Mouse (Mus musculus) left cerebral cortex, adult 2 months (tissue): ENCODE data around the gene Slc6a1. TPM values are rescaled to one million over a fixed set of nuclear protein-coding genes. Genes with fewer than 3 reads are reported as not detected.
A peak's percentile ranks its signal among the peaks of the same experiment; 100 is the strongest.

Source experiments
- DNase-seq, 2 experiments: peaks; one replicate each; pipeline ENCODE4 v3.0.0; 2021 to 2022; ENCODE audit warnings: low spot score in 2 of 2, mixed read lengths in 1 of 2; ENCODE audit errors: extremely low spot score in 1 of 2
- H3K27ac ChIP-seq: fragments of 200-600 bp; 2 replicates; pipeline ENCODE4 v1.8.1; 2022
- H3K4me3 ChIP-seq: fragments of 200-600 bp; 2 replicates; pipeline ENCODE4 v1.8.1; 2022
- CTCF ChIP-seq: fragments of 200-600 bp; IDR thresholded peaks from 2 replicates; pipeline ENCODE4 v1.8.1; 2022; ENCODE audit warnings: antibody characterized with exemption, mild to moderate bottlenecking, moderate library complexity
- intact Hi-C: fragments of 180-260 bp; cut with DNase I; formaldehyde crosslinking; loops from one replicate; pipeline ENCODE4 v1.15.1; 2025
- total RNA-seq, 2 experiments: library from RNA; stranded (reverse); gene quantifications; 2 replicates each; pipeline ENCODE4 v1.2.3; 2021

Gene Slc6a1
- total RNA-seq, 2 experiments from 2014 or later, result 292 to 305 TPM

GRCm38 (mm10) chr6:114291396-114291795 lies 9.0 kb downstream of the Slc6a1 start:
- intact Hi-C loops, result no loop called here
- DNase-seq, result no peak
- no peak for TF ChIP-seq CTCF
- Histone ChIP-seq H3K4me3 (no peak overlapping the region), H3K27ac (peak overlapping the region; percentile 48)

DNA sequence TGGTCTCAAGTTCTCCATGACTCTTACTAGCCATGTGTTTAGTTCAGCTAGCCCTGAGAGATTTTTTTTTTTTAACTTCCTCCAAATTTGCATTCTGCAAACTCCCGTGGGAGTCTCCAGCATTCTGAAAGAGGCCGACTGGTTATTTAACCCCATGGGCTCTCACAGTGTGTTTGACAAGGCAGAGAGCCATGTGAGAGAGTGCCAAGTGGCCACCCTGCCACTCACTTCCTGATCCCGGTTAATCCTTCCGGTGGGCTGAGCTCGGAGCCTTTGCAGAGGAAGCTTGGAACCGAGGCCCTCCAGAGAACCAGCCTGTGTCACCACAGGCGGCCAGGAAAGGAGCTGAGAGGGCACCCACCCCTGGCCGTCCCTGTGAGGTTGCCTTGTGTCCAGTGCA lies 11.1 kb downstream of the Slc6a1 start:
- TF ChIP-seq CTCF, result no peak
- DNase-seq, result no peak
- intact Hi-C loops, result no loop called here
- H3K27ac ChIP-seq, result peak overlapping the region; percentile 57
- no peak overlapping the region for H3K4me3 ChIP-seq

DNA sequence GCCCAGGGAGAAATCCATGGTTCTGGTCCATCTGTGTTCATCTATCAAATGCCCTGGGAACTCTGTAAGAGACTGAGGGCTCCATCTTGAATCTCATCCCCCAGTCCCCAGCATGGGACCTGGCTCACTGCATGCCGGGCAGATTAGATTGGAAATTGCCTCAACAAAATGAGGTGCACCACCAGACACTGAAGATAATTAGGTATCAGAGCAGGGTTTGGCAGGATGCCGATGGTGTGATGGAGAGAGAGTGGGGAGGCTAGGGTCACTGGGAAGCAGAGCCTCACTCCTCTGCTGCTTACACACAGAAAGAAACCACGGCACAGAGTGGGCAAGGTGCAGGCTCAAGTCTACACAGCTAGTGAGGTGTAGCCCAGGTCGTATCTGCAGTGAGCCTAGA lies 12.7 kb downstream of the Slc6a1 start:
- Histone ChIP-seq H3K27ac (no peak overlapping the region), H3K4me3 (no peak overlapping the region)
- intact Hi-C loops, result no loop called here
- no peak for DNase-seq
- no peak for TF ChIP-seq CTCF

- Histone ChIP-seq H3K27ac (peak overlapping the region; percentile 48; the same call in 1 of the 2 replicates), H3K4me3 (no peak overlapping the region)
- intact Hi-C loops, result no loop called here
- DNase-seq, result peak in 1 of 2 experiments; percentile 40
- peak; percentile 36 for TF ChIP-seq CTCF
Measured at GRCm38 (mm10) chr6:114297260-114298002, 15.0 kb downstream of the Slc6a1 start.

- H3K4me3 ChIP-seq, result no peak overlapping the region
- no peak overlapping the region for H3K27ac ChIP-seq
- DNase-seq, result no peak
- intact Hi-C loops, result no loop called here
- no peak for TF ChIP-seq CTCF
Measured at GRCm38 (mm10) chr6:114299699-114300098, 17.3 kb downstream of the Slc6a1 start.

DNA sequence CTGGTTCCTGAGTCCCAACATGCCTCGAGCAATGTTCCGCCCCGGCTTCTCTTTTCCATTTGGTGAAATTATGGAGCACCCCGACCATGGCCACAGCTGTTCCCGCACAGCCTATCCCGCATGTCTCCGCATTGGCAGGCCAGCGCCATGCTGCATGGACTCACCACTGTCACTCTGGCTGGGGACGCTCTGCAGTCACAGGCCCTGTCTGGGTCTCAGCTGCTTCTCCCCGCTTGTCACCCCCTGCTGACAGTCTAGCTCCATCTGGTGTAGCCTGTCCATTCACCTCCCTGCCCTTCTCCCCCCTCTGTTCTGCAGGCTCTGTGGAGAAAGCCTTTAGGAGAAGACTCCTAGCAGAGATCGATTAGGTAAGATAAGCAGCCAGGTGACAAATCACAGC lies 18.3 kb downstream of the Slc6a1 start:
- Histone ChIP-seq H3K27ac (no peak overlapping the region), H3K4me3 (no peak overlapping the region)
- no peak for TF ChIP-seq CTCF
- intact Hi-C loops, result no loop called here
- no peak for DNase-seq

- no peak for DNase-seq
- Histone ChIP-seq H3K4me3 (no peak overlapping the region), H3K27ac (no peak overlapping the region)
- intact Hi-C loops, result no loop called here
- no peak for TF ChIP-seq CTCF
Measured at GRCm38 (mm10) chr6:114304668-114305067, 22.2 kb downstream of the Slc6a1 start.

GRCm38 (mm10) chr6:114320511-114320910 lies 38.1 kb downstream of the Slc6a1 start:
- intact Hi-C loops, result no loop called here
- no peak for TF ChIP-seq CTCF
- no peak for DNase-seq
- Histone ChIP-seq H3K4me3 (no peak overlapping the region), H3K27ac (no peak overlapping the region)

DNA sequence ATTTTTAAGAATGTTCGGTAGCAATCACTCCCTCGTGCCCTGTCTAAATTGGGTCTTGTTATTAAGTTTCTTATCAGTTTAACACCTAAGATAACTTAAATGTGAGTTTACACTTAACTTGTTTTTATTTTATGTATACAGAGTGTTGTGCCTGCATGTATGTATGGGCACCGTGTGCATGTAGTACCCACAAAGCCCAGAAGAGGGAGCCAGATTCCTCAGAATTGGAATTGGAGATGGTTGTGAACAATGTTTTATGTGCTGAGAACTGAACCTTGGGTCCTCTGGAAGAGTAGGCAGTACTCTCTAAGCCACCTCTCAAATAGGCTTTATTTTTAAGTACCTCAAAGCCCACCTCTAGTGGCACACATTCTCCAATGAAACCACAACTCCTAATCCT lies 38.7 kb downstream of the Slc6a1 start:
- no peak for DNase-seq
- intact Hi-C loops, result no loop called here
- TF ChIP-seq CTCF, result peak; percentile 34
- no peak overlapping the region for H3K4me3 ChIP-seq
- H3K27ac ChIP-seq, result no peak overlapping the region

GRCm38 (mm10) chr6:114322914-114323313 lies 40.5 kb downstream of the Slc6a1 start:
- H3K27ac ChIP-seq, result no peak overlapping the region
- TF ChIP-seq CTCF, result no peak
- intact Hi-C loops, result no loop called here
- no peak overlapping the region for H3K4me3 ChIP-seq
- no peak for DNase-seq

DNA sequence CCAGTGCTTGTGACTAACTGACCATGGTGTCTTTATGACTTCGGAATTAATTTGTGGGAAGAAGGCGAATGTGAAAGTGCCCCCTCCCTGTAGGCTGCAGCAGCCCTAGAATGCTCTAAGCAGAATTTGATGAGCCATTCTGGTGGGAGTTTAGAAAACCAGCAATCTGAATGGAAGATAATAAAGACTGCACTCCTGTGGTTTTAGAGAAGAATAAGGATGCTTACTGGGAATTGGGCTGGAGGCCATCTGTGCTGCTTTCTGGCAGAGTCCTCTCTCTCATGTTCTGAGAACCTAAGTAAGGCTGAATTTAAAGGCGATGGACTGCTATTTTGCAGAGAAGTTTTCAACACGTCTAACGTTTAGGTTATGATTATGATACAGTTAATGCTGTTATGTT lies 42.4 kb downstream of the Slc6a1 start:
- H3K4me3 ChIP-seq, result no peak overlapping the region
- H3K27ac ChIP-seq, result no peak overlapping the region
- DNase-seq, result no peak
- no peak for TF ChIP-seq CTCF
- intact Hi-C loops, result no loop called here

- intact Hi-C loops, result no loop called here
- peak; percentile 21 for TF ChIP-seq CTCF
- Histone ChIP-seq H3K4me3 (no peak overlapping the region), H3K27ac (no peak overlapping the region)
- DNase-seq, result no peak
Measured at GRCm38 (mm10) chr6:114329597-114330470, 47.4 kb downstream of the Slc6a1 start.
